Mouse (Mus musculus) neutrophil, adult 65 days (primary cell): ENCODE measurements around the gene Dnase1. TPM values are rescaled to one million over a fixed set of nuclear protein-coding genes. Genes with fewer than 3 reads are reported as not detected.

Experiments used
- total RNA-seq: library from RNA; stranded (reverse); gene quantifications from 2 replicates; pipeline ENCODE4 v1.2.4, GENCODE M21; 2023

Dnase1 gene
- total RNA-seq = not detected in 2 replicates

DNA sequence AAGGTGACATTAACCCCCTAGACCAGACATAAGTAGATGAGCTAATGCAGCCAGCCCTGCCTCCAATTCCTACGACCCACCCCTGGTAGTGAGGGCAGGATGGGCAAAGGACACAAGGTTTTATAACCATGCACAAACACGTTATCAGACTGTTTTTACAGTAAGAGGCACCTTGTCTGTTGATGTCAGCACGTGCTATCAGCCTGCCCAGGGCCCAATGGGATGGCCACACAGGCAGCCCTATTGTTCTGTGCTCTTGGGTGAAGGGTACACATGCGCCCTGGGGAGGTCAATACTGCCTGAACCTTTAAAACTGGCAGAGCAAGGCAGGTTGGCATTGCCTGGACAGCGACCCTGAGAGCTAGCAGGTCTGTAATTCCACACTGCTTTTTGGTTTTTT, at the start of gene Dnase1:
TSS of gene Dnase1 (plus strand) at position 136 of the 400 bp plus-strand sequence.

GRCm38 (mm10) chr16:4003489-4004398, 33.0 kb upstream of the Dnase1 start, which contains the start of gene Slx4:
Gene Slx4, minus strand, starts transcription at chr16:4003770.

GRCm38 (mm10) chr16:4077384-4078061, 40.8 kb downstream of the Dnase1 start, which contains the start of gene Trap1:
Gene Trap1, minus strand, starts transcription at chr16:4077827.

Other genes with a start within 250 kb of the Dnase1 start
- gene Olfr15, start 206.1 kb upstream of the Dnase1 start, total RNA-seq = not detected in 2 replicates
- gene Zfp174, start 189.7 kb upstream of the Dnase1 start, total RNA-seq = 0.13 and 0.34 TPM in 2 replicates
- 103 and 107 TPM in 2 replicates for gene Naa60, start 164.6 kb upstream of the Dnase1 start, total RNA-seq
- 27.9 and 30.8 TPM in 2 replicates for gene Zfp597, start 152.4 kb upstream of the Dnase1 start, total RNA-seq
- 1.5 and 3.0 TPM in 2 replicates for gene Gm20695, start 152.3 kb upstream of the Dnase1 start, total RNA-seq
- gene 1700037C18Rik, start 128.3 kb upstream of the Dnase1 start, total RNA-seq = 3.0 and 5.0 TPM in 2 replicates
- 6.9 and 12.5 TPM in 2 replicates for gene Cluap1, start 128.1 kb upstream of the Dnase1 start, total RNA-seq
- 0.50 and 1.6 TPM in 2 replicates for gene Nlrc3, start 60.3 kb upstream of the Dnase1 start, total RNA-seq
- gene Slx4, start 33.2 kb upstream of the Dnase1 start, total RNA-seq = 17.9 and 19.6 TPM in 2 replicates
- 16.7 and 23.8 TPM in 2 replicates for gene Trap1, start 40.9 kb downstream of the Dnase1 start, total RNA-seq
- 75.5 and 84.1 TPM in 2 replicates for gene Crebbp, start 177.1 kb downstream of the Dnase1 start, total RNA-seq